Mouse (Mus musculus) gastrocnemius, postnatal 4 days (tissue): ENCODE results near the gene Srrm4. TPM values are rescaled to one million over a fixed set of nuclear protein-coding genes. Genes with fewer than 3 reads are reported as not detected.
A peak's percentile ranks its signal among the peaks of the same experiment; 100 is the strongest.
"Not testable (repeated sequence)": the region's sequence is repeated elsewhere in the genome, so short reads cannot be mapped to it uniquely, and the experiment has no call there.

ENCODE experiments used
- DNase-seq, 2 experiments: peaks; one replicate each; pipeline ENCODE4 v3.0.0; 2021 to 2022; ENCODE audit warnings: low spot score in 2 of 2, mixed read lengths in 2 of 2
- total RNA-seq, 2 experiments: library from RNA; stranded (reverse); gene quantifications; 2 replicates each; pipeline ENCODE4 v1.2.3; 2021

Srrm4 gene
- total RNA-seq, 2 experiments from 2014 or later: 0.34 to 0.70 TPM

DNA sequence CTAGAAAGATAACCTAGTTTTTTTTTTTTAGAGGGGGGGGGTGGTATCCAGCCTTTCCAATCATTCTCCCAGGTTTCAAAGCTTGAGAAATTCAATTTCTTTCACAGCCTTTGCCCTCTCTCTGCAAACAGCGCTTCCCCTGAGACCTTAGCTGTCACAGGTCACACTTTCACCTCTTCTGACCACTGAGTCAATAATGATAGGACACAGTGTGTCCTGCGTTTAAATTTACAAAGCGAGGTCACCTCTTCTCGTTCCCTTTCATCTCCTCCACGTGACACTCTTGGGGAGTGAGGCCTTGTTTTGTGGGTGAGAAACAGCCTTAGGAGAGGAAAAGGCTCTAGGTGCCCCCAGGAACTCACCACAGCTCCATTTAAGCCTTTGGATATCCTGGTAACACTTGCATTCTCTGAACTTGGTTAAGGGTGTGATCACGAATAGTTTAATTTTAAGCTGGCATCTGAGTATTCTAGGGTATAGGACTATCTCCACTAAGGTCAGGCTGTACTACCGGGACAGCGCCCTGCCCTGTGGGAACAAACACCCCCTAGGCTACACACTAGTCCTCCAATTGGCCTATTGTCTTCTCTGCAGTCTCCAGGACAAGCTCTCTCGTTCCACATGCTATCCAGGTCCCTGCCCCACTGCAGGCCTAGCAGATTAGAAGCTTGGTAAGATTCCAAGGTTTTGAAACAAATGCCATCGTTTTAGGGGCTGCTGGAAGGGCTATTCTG, 145.8 kb downstream of the Srrm4 start:
- DNase-seq: no peak

DNA sequence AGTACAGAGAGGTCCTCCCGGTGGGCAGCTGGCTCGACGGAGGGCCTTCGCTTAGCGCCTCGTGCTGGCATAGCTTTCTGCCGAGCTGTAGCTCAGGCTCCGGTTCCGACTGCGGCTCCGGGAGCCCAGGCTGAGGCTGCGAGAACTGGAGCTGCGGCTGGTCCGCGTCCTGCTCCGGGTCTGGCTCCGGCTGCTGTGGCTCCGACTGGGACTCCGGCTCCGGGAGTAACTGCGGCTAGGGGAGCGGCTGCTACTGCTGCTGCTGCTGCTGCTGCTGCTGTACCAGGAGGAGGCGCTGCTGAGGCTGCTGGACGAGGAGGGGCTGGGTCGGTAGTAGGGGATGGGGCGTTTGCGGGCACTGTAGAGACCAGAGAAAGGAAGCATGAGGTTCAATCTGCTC, 147.1 kb downstream of the Srrm4 start:
- DNase-seq: peak in 1 of 2 experiments; percentile 45

DNA sequence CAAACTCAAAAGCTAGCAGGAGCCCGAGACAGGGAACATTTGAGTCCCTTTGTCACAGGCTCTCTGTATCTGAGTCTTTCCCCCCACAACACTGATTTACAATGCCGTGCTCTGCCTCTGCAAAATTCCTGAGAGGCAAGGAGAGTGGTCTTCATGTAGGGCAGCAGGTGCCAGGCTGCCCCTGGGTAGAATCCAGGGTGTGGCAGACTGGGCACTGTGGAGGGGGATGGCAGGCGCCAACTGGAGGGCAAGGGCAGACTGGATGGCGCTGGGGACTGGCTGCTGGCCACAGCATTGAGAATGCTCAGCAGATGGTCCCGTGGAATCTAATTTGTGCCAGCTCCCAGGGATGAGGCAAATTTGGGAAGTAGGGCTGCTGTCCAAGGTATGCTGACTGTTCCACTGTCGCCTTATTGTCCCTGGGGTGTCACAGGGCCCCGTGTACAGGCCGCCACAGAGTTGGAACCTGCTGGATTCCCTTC, 148.1 kb downstream of the Srrm4 start:
- DNase-seq: peak in 1 of 2 experiments; percentile 65

DNA sequence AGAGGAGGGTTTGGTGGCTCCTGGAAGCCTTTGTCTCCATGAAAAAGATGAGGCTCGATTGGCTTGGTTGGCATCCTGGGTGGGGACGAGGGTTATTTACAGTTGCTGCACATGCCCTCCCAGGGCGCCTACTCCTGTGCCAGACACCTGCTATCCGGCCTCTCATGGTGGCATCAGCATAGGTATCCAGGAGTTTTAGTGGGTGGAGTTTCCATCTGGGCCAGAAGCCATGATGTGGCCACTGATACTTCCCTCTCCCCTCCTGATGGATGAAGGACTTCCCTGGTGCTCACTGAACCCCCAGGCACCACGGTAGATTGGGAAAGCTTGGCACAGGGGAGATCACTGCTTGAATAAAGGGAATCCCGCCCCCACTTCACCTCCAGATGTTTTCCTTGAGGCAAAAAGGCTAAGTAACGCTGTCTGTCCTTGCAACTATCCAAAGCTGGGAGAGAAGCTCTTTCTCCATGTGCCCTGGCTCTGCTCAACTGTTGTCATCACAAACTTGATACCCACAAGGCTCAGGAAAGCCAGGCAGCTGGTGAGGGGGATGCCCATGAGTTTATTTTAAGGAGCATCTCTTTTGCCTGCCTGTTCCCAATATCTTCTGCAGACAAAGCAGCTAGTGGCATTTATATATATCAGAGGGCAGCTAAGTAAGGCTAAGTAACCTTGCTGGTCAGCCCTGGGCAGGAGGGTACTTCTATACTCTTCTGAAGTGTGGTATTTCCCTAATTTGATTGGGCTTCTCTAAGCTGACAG, 148.7 kb downstream of the Srrm4 start:
- DNase-seq: no peak

DNA sequence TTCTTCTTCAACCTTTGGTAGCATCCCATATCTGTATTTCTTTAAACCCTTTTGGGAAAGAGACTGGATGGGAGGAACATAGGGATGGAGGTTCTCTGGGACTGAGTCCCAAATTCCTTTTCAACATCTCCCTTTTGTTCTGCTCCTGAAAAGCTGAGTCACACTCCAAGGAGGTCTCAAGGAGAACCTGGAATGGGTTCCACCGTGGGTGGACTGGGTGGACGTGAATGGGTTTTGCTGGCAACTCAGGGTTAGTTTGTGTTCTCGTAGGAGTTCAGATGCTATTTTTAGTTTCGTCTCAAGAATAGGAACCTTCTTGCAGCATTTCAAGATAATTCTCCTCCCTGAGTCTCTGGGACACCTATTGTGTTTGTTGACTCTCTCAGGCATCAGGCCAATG, 151.4 kb downstream of the Srrm4 start:
- DNase-seq: no peak

DNA sequence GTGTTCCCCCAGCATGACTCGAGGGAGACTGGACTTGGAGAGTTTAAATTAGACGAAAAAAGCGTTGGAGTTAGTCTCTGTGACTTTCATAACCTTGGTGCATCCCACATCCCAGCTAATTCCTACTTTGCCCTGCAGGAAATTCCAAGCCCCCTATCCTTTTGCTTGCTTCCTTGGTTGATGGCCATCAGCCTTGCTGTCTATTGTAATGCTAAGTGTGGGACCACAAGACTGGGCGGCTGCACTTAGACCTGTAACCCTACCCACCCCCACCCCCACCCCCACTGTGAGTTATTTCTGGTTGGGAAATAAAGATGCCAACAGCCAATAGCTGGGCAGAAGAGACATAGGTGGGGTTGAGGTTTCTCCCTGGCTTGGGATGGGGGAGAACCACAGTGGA, 153.3 kb downstream of the Srrm4 start:
- no peak for DNase-seq

DNA sequence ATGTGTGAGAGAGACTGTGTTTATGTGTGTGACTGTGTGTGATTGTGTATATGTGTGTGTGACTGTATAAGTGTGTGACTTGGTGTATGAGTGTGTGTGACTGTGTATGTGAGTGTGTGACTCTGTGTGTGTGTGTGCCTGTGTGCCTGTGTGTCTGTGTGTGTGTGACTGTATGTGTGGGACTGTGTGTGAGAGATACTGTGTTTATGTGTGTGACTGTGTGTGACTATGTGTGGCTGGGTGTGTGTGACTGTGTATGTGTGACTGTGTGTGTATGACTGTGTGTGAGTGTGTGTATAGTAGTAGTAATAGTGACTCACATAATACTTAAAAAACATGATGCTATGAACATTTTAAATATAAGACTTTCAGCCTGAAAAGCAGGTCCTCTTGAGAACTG, 155.5 kb downstream of the Srrm4 start:
- no peak for DNase-seq

DNA sequence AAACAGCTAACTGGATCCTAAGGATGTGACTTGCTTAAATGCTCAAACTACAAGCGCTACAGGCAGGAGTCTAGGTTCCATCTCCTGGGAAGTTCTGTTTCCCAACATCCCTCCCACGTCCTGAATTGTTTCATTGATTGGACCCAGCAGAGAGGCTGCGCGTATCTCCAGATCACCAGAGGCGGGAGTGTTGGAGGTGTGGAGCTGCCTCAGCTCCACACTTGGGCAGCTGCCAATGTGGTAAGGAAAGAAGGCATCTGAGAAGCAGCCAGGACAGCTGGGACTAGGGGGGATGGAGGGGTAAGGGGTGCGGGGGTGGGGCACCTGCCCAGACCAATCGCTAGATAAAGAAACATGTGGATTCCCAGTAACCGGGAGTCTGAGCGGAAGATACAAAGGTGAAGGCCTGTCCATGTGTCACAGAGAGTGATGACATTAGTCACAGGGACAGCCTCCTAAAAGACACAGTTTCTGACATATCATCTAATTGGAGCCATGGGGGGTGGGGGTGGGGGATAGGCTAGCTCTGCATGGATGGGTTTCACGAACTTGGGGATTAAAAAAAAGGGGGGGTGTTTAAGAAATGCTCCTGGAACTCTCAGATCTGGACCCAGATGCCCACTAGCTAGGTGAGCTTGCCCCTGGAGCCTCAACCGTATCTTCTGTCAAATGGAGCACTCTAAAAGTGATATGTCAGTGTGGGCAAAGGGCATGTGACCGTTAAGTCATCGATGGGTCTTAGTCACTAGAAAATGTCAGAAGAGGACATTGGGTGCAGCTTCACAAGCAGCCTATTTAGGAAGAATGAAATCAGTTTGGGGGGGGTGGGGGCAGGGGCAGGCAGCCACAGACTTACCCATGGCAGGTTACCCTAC, 156.4 kb downstream of the Srrm4 start:
- DNase-seq: no peak

DNA sequence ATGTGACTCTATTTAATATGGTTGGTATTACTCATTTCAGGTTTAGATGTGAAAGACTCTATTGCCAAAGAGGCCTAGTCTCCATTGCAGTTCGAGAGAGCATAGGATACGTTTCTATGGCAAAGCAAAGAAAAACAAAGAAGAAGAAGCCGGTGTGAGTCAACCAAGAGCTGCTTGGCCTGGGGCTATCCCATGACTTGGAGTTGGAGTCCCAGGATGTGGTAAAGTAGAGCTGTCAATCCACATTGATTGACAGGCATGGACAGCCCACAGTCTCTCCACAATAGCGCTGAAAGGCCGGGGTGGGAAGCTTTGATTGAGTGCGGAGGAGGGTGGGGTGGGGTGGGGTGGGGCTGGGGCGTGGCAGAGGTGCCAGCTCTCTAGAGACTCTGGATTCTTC, 158.7 kb downstream of the Srrm4 start:
- no peak for DNase-seq

DNA sequence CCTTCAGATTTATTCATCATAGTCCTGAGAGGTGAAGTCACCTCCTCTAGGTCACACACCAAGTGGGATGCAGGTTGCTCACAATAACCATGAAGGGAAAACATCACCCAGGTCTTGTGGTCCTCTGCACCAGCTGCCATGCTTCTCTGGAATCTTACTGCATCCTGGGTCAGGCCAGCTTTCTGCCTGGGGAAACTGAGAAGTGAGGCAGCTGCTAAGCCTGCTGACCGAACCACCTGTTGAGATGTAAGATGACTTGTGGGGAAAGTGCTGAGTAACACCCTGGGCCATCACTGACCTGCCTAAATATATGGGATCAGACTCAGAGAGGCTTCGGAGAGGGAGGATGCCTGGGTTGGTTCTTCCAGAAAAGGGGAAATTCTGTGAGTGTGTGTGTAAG, 164.9 kb downstream of the Srrm4 start:
- DNase-seq: no peak

DNA sequence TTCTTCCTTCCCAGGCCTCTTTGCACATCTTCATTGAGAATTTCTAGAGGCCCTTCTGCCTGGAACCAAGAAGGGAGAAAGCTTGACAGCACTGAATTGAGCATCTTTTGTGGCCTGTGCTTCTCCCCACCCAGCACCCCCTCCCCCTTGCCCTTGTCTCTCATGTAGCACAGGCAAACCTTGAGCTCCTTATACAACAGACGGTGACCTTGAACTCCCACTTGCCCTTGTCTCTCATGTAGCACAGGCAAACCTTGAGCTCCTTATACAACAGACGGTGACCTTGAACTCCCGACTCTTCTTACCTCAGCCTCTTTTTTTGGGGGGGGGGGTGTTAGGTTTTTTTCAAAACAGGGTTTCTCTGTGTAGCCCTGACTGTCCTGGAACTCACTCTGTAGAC, 165.9 kb downstream of the Srrm4 start:
- DNase-seq: not testable (repeated sequence)

DNA sequence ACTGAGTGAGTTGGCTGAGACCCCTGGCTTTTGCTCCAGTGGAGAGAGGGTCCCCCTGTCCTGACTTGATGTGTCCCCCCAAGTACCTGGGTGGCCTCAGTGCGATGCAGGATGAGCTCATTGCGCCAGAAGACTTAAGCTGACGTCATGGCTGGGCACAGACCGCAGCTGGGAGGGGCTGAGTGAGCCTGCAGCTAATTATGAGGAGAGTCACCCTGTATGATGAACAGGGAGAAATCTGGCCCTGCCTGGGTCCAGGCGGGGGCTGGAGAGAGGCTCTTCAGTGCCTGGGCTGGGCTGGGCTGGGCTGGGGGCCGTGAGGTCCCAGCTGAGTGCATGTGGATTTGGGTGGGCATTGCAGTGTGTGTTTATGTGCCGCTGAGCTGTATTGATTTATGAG, 166.3 kb downstream of the Srrm4 start:
- DNase-seq: peak in 1 of 2 experiments; percentile 49

DNA sequence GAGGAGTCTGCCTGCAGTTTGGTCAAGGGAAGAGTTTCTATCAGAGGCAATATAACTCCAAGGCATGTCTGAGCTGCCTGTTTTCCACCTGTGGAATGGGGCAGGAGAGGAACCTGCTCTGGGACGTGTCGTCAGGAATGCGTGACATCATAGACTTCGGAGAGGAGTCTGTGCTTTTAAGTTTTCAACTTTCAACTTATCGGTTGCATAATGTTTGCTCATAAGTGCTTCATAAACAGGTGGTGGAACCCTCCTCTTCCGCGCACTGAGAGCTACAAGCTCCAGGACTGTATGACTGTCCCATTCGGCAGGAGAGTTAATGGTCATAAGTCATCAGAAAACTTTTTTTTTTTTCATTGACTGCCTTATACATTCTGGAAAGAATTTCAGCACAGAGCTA, 167.9 kb downstream of the Srrm4 start:
- DNase-seq: no peak

DNA sequence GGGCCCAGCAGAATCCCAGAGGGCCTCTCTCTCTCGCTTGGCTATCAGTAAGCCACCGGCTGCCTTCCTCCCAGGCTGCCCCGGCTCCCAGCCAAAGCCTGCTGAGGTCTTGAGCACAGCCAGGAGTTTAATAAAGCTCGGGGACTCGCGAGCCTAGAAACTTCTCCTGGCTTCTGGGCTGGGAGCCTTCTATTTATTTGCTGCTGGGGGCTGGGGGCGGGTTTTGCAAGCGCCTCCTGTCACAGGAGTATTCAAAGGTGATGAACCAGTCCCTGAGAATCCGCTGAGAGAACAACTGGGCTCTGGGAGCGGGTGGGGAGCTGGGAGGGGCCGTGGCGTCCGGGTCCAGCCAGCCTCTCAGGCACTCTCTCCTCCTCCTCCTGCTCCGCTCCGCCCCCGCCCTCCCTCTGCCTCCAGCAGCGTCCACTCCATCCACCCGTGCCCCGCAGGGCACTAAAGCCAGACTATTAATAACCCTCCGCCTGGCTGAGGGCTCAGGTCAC, 168.9 kb downstream of the Srrm4 start, which contains the start of gene Hspb8:
Gene Hspb8 (minus strand): TSS at position 166 of the 503 bp plus-strand sequence.
- DNase-seq: peak; percentile 65 to 80

DNA sequence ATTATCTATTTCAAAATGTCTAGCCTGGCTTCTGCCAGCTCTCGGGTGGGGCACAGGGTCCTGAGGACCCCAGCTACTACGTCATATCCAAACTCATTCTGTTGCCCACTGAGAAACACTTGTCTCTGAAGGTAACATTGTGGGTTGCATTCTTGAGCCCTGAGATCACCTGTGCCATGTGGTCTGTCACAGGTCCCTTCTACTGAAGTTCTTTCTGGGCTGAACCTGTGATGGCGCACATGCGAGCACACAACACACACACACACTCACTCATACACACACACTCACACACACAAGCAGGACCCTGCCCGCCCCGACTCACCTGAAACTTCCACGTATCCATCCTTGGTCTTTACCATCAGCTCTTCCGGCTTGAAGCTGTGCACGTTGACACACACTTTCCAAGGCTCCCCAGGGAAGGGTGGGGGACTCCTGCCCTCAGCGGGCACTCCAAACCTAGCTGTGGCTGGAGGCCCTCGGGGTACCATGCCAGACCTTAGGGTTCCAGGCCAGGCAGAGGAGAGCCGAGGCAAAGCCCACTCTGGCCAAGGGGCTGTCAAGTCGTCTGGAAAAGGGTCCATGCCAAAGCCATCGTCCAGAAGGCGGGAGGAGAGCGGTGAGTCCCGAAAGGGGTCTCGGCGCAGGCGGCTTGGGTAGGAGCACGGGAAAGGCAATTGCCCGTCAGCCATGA, 169.7 kb downstream of the Srrm4 start:
- peak in 1 of 2 experiments; percentile 24 for DNase-seq

DNA sequence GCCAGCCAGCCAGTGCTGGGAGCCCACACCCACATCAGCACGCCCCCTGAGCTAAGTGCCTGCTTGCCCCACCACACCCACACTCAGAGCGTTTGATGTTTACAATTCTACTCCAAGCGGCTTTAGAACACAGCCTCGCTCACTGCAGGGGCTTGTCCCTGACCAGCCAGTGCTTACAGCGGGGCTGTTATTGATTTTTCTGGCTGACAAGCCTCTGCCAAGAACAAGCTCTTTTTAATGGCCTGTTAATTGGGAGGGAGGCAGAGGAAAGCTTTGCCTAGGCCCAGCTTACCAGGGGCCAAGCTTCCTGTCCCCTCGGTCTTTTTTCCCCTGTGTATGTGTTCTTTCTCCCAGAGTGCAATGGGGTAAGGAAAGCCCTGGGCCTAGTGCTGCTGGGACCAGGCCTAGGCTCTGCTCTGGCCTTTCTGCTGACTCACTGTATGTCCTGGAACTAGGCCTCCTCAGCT, 170.8 kb downstream of the Srrm4 start:
- no peak for DNase-seq

DNA sequence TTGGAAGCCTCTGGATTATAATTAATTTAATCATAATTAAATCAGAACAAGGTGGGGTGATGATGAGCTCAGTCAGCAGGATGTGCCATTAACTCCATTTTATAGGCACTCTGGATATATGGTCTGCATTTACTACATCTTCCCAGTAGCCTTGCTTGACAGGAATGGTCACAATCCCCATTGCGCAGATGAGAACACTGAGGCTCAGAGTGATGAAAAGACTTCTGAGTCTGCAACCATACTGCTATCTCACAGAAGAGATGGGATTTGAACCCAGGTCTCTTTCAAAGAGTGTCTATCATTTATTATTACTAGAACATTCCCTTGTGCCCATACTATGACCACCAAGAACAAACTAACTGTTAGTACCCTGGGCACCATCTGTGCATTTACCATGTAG, 171.4 kb downstream of the Srrm4 start:
- no peak for DNase-seq

DNA sequence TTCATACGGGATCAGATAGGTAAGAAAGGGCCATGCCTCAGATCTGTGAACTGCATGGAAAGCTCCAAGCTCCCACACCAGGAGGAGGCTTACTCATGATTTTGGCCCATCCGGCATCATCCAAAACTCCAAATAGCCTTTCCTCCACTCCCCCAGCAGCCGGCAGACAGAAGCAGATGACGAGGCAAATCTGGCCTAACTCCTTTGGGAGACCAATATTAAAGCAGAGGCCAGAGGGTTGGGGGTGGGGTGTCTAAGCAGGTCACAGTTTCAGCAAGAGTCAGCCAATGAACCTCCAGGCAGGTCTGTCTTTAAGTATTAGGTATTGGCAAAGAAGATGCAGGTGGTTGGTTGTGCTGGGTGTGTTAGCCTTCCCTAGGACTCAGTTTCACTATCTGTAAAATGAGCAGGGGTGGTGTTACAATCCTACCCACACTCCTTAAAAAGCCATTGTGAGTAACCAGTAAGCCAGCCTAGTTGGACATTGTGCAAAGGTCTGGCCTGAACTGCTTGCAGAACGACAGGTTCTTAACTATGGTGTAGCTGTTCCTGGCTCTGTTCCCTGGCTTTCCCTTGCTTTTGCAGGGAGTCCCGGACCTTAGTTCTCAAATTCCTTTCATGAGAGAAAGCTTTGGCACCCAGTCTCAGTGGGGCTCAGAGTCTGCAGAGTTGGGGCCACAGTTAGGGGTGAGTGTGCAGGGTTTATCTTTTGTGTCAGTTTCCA, 172.1 kb downstream of the Srrm4 start:
- DNase-seq: no peak

DNA sequence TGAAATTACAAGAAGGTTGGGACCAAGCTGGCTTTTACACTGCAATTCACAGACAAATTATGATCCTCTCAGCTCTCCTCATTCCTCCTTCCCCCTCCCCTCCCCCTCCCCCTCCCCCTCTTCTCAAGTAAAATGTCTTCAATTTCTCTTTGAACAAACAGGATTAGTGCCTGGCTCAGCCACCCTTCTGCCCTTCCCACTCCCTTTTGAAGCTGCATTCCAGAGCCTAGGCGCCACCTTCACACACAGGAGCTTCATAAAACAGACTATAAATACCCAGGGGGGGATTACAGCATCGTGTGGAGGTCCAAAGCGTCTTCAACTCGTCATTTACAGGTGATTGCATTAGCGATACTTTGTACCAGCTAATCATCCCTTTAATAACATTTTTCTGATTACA, 175.4 kb downstream of the Srrm4 start:
- DNase-seq: no peak
